Mouse (Mus musculus): ENCODE data around the gene Taf1b.

- peak; percentile 75 for TF ChIP-seq CTCF (IDR thresholded peaks at IDR 0.05; ENCODE audit: low read depth, low read length)
- TF ChIP-seq TAL1 (conservative IDR thresholded peaks at IDR 0.05; ENCODE audit: low read depth, low read length) = no peak
- TF ChIP-seq POLR2AphosphoS5 (IDR thresholded peaks at IDR 0.05; ENCODE audit: insufficient replicate concordance, low read depth, low read length) = no peak
- TF ChIP-seq GATA1 (IDR thresholded peaks at IDR 0.05; ENCODE audit: borderline replicate concordance, low read length) = no peak
Measured at GRCm38 (mm10) chr12:24600806-24601205, 102.6 kb downstream of the Taf1b start.

Measured in G1E (cell line).